Mouse (Mus musculus): ENCODE data around the gene Pla2r1.

- TF ChIP-seq CTCF (IDR thresholded peaks at IDR 0.05; ENCODE audit: low read depth, low read length) (no peak), TAL1 (conservative IDR thresholded peaks at IDR 0.05; ENCODE audit: low read depth, low read length) (no peak), GATA1 (IDR thresholded peaks at IDR 0.05; ENCODE audit: borderline replicate concordance, low read length) (no peak), GATA2 (IDR thresholded peaks at IDR 0.05; ENCODE audit: borderline replicate concordance, low read depth, low read length) (no peak), POLR2AphosphoS5 (IDR thresholded peaks at IDR 0.05; ENCODE audit: insufficient replicate concordance, low read depth, low read length) (no peak)
These were observed 166.3 kb downstream of the Pla2r1 start for GRCm38 (mm10) chr2:60386835-60387234.
